Mouse (Mus musculus) liver, adult 2 months (tissue): Measurements from ENCODE around the gene Tmem184b. TPM values are rescaled to one million over a fixed set of nuclear protein-coding genes. Genes with fewer than 3 reads are reported as not detected.

Experiments used
- DNase-seq: peaks from one replicate; pipeline ENCODE4 v3.0.0-alpha.2; 2011; ENCODE audit warnings: low read depth, low spot score; ENCODE audit errors: extremely low read depth
- H3K27ac ChIP-seq: fragments of 200-500 bp; replicated peaks from 2 replicates; pipeline ENCODE4 v1.5.1; 2012; ENCODE audit warnings: low read depth, mild to moderate bottlenecking, control low read depth, inconsistent platforms, low read length; ENCODE audit not compliant: insufficient read depth
- H3K27me3 ChIP-seq: fragments of 200-500 bp; 2 replicates; pipeline ENCODE4 v1.6.1; 2012; ENCODE audit warnings: mild to moderate bottlenecking, moderate library complexity, low read length, inconsistent platforms; ENCODE audit not compliant: control insufficient read depth, insufficient read depth
- H3K36me3 ChIP-seq: fragments of 200-500 bp; 2 replicates; pipeline ENCODE4 v1.6.1; 2012; ENCODE audit warnings: low read length, inconsistent platforms; ENCODE audit not compliant: control insufficient read depth, insufficient read depth
- H3K4me1 ChIP-seq: fragments of 200-500 bp; 2 replicates; pipeline ENCODE4 v1.6.1; 2011; ENCODE audit warnings: low read length; ENCODE audit not compliant: control insufficient read depth, insufficient read depth
- H3K4me3 ChIP-seq: fragments of 200-500 bp; 2 replicates; pipeline ENCODE4 v1.5.1; 2011; ENCODE audit warnings: low read depth, mild to moderate bottlenecking, control low read depth, low read length, moderate library complexity; ENCODE audit not compliant: insufficient read depth
- H3K79me2 ChIP-seq: fragments of 200-500 bp; 2 replicates; pipeline ENCODE4 v1.6.1; 2012; ENCODE audit warnings: inconsistent platforms, mild to moderate bottlenecking, low read length, moderate library complexity; ENCODE audit not compliant: control insufficient read depth, insufficient read depth
- H3K9ac ChIP-seq: fragments of 200-500 bp; 2 replicates; pipeline ENCODE4 v1.6.1; 2012; ENCODE audit warnings: low read depth, mild to moderate bottlenecking, control low read depth, inconsistent platforms, low read length
- CTCF ChIP-seq: fragments of 200-500 bp; IDR thresholded peaks from 2 replicates; pipeline ENCODE4 v1.5.1; 2011; ENCODE audit warnings: low read depth, low read length, control low read depth
- POLR2A ChIP-seq: fragments of 200-500 bp; IDR thresholded peaks from 2 replicates; pipeline ENCODE4 v1.6.1; 2011; ENCODE audit warnings: low read length, control low read depth; ENCODE audit not compliant: insufficient read depth; ENCODE audit errors: extremely low read depth
- WGBS: fragments of 180-500 bp; shearing (Covaris S2); methylation state at CpG from one replicate; pipeline ENCODE4 v1.1.7; 2018; 5-methylcytosine and 5-hydroxymethylcytosine counted together
- polyA plus RNA-seq: library from polyadenylated mRNA; depleted of rRNA; stranded (reverse); fragments of >200 nt; gene quantifications from 2 replicates; pipeline ENCODE4 v1.2.3, GENCODE M21; 2012
- total RNA-seq: library from RNA; depleted of rRNA; stranded (reverse); fragments of >200 nt; gene quantifications from 2 replicates; pipeline ENCODE4 v1.2.3, GENCODE M21; 2014

Gene Tmem184b
- total and polyA plus RNA-seq, 2 experiments: 6.0 to 48.7 TPM

DNA sequence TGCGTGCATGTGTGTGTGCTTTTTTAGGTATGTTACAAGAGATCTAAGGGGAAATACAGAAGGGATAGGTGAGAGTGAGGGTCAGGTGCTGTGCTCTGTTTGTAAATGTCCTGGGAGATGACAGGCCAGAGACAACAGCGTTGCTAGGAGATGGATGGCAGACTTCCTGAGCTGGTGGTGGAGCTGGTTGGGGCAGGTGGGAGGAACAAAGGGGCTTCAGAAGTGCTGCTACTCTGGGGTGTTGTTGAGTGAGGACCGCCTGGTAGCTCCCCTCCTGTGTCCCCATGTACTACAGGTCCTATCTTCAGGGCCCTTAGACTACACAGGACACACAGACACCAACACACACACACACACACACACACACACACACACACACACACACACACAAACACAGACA, 28.6 kb downstream of the Tmem184b start:
- H3K27ac ChIP-seq: no peak overlapping the region
- no peaks in the 10 kb centered on the region for H3K79me2 ChIP-seq
- 83% methylated on average over 3 of the region's 3 CpGs for WGBS
- no peak for TF ChIP-seq POLR2A
- no peak for DNase-seq
- H3K9ac ChIP-seq: no peak overlapping the region
- no peaks in the 10 kb centered on the region for H3K36me3 ChIP-seq
- no peaks in the 10 kb centered on the region for H3K27me3 ChIP-seq
- no peaks in the 10 kb centered on the region for H3K4me1 ChIP-seq
- H3K4me3 ChIP-seq: no peak overlapping the region

- no peaks in the 10 kb centered on the region for H3K36me3 ChIP-seq
- no peaks in the 10 kb centered on the region for H3K79me2 ChIP-seq
- H3K4me1 ChIP-seq: 0 out of 2 replicates have a peak, but pooled peaks cover 2% of the 10 kb centered on the region
- H3K9ac ChIP-seq: no peak overlapping the region
- TF ChIP-seq CTCF (no peak), POLR2A (no peak)
- H3K27me3 ChIP-seq: no peaks in the 10 kb centered on the region
- WGBS: 88% methylated on average over 7 of the region's 7 CpGs
- no peak overlapping the region for H3K4me3 ChIP-seq
- no peak overlapping the region for H3K27ac ChIP-seq
- no peak for DNase-seq
Observed at GRCm38 (mm10) chr15:79370281-79370843, 33.0 kb downstream of the Tmem184b start.

GRCm38 (mm10) chr15:79369452-79370280, 33.7 kb downstream of the Tmem184b start:
- Histone ChIP-seq H3K27ac (no peak overlapping the region), H3K9ac (no peak overlapping the region), H3K36me3 (peaks cover 2% of the 10 kb centered on the region; the same call in 1 of the 2 replicates), H3K27me3 (no peaks in the 10 kb centered on the region), H3K4me3 (no peak overlapping the region), H3K79me2 (no peaks in the 10 kb centered on the region), H3K4me1 (0 out of 2 replicates have a peak, but pooled peaks cover 2% of the 10 kb centered on the region)
- DNase-seq: no peak
- WGBS: 65% methylated on average over 15 of the region's 15 CpGs
- TF ChIP-seq POLR2A: no peak
- TF ChIP-seq CTCF: no peak

DNA sequence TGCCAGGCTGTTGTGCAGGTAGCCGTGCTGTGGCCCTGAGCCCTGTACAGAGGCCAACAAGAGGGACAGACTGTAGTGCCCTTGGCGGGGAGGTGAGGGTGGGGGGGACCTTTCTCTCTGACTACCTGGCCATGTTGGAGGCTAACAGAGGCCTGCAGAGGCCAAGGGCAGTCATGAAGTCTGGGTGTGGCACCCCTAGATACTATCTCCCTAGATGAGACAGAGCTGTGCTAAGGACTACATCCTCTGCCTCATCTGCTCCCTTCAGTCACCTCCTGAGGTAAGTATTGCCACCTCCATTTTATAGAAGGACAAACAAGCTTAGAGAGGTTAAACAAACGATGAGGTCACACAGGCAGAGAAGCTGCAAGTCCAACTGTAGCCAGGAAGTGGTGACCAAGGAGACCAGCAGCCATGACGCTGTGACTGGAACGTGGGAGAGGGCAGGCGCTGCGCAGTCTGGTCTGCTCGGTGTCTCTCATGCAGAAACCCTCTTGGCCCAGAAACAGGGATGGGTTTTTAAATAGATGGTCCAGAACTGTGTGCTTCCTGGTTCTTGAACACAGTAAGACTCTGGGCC, 34.4 kb downstream of the Tmem184b start:
- no peak overlapping the region for H3K4me3 ChIP-seq
- WGBS: 61% methylated on average over 8 of the region's 8 CpGs

GRCm38 (mm10) chr15:79368313-79368811, 35.0 kb downstream of the Tmem184b start:
- H3K27ac ChIP-seq: peak overlapping the region; percentile 35; the same call in 1 of the 2 replicates
- no peaks in the 10 kb centered on the region for H3K79me2 ChIP-seq
- no peak for TF ChIP-seq POLR2A
- no peak for TF ChIP-seq CTCF
- H3K4me1 ChIP-seq: 0 out of 2 replicates have a peak, but pooled peaks cover 2% of the 10 kb centered on the region
- no peak overlapping the region for H3K9ac ChIP-seq
- no peak for DNase-seq
- peaks cover 2% of the 10 kb centered on the region; the same call in 1 of the 2 replicates for H3K36me3 ChIP-seq
- WGBS: 56% methylated on average over 14 of the region's 14 CpGs
- H3K4me3 ChIP-seq: no peak overlapping the region
- no peaks in the 10 kb centered on the region for H3K27me3 ChIP-seq

More for the DNA sequence above, 34.4 kb downstream of the Tmem184b start:
- H3K36me3 ChIP-seq: peaks cover 2% of the 10 kb centered on the region; the same call in 1 of the 2 replicates
- no peak overlapping the region for H3K9ac ChIP-seq
- H3K27ac ChIP-seq: peak overlapping the region; percentile 21; the same call in 1 of the 2 replicates
- H3K79me2 ChIP-seq: no peaks in the 10 kb centered on the region
- no peaks in the 10 kb centered on the region for H3K27me3 ChIP-seq
- no peak for TF ChIP-seq CTCF
- no peak for TF ChIP-seq POLR2A
- H3K4me1 ChIP-seq: 0 out of 2 replicates have a peak, but pooled peaks cover 2% of the 10 kb centered on the region
- DNase-seq: no peak
